Mouse (Mus musculus) kidney, adult 11 months (tissue): ENCODE measurements around the gene Snrpd2.
"Not testable (repeated sequence)": the region's sequence is repeated elsewhere in the genome, so short reads cannot be mapped to it uniquely, and the experiment has no call there.

Experiments
- DNase-seq: peaks from one replicate; pipeline ENCODE4 v3.0.0; 2022

Gene Snrpd2

GRCm38 (mm10) chr7:19151121-19151520, 1.6 kb downstream of the Snrpd2 start:
- not testable (repeated sequence) for DNase-seq

DNA sequence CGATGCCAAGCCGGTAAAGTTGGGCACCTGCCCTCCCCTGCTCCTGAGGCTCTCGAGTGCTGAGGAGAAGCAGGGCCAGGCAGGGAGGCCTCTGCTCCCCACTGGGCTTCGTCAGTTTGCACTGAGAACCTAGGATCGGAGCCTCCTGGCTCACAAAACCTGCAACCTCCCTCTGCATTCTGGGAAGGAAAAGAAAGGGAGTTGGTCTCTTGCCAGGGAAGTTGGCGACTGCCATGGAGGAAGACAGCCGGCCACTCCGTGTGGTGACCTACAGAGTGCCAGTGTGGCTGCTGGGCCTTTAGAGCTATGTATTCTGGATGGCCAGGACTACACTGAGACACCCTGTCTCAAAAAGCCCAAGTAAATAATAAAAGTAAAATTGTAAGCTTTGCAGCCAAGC, 5.3 kb downstream of the Snrpd2 start:
- DNase-seq, result no peak

- DNase-seq, result no peak
These were observed 6.4 kb downstream of the Snrpd2 start for GRCm38 (mm10) chr7:19155825-19156475.

GRCm38 (mm10) chr7:19157160-19157800, 7.8 kb downstream of the Snrpd2 start:
- DNase-seq, result peak; percentile 86

DNA sequence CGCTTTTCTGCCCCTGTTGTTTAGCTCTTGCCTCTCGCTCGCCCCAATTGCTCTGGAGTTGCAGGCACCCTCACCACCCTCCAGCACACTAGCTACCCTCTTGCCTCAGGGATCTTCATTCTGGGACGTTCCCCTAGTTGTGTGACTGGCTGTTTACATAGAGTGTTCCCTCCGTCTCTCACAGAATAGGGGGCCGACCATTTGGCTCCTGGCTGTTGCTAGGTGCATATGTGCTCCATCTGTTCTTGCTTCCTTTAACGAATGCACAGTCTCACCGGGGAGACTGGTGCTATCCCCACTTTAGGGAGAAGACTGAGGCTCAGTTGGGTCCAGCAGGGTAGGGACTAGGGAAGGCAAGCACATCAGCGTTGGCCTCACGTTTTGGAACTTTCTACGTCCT, 9.1 kb downstream of the Snrpd2 start:
- no peak for DNase-seq

- no peak for DNase-seq
These were observed 9.9 kb downstream of the Snrpd2 start for GRCm38 (mm10) chr7:19159411-19159810.

GRCm38 (mm10) chr7:19160115-19160514, 10.6 kb downstream of the Snrpd2 start:
- no peak for DNase-seq

DNA sequence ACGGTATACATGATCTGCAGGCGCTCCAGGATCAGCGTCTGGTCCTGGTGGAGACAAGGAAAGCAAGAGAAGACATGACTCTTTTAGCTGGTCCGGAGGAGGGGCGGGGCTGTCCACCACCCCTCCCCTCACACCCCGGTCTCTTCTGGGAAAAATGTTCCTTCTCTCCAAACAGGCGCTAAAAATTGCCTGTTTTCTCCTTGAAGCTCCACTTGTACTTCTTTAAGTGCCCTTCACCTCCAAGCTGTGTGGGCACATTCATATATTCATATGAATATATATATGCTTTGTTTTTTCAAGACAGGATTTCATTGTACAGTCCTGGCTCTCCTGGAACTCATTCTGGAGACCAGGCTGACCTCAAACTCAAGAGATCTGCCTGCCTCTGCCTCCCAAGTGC, 13.4 kb downstream of the Snrpd2 start:
- no peak for DNase-seq

GRCm38 (mm10) chr7:19163752-19164151, 14.2 kb downstream of the Snrpd2 start:
- DNase-seq, result no peak

- no peak for DNase-seq
These were observed 14.7 kb downstream of the Snrpd2 start for GRCm38 (mm10) chr7:19164189-19164588.

DNA sequence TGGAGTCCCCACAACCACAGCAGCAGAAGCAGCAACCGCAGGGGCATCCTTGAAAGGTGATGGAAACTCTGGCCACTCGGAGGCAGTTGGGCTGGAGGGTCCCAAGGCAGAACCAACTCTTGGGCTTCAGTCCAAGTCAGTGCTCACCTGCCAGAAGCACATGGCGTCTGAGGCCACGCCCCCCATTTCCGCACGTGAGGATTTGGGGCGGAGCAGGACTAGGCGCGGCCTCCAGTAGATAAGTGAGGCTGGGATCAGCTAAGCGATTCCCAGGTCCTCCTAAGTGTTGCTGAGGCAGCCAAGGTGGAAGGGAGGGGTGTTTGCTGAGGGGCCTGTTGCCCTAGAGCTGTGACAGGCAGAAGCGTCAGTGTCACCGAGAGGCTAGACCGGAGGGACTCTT, 15.5 kb downstream of the Snrpd2 start:
- DNase-seq, result no peak

DNA sequence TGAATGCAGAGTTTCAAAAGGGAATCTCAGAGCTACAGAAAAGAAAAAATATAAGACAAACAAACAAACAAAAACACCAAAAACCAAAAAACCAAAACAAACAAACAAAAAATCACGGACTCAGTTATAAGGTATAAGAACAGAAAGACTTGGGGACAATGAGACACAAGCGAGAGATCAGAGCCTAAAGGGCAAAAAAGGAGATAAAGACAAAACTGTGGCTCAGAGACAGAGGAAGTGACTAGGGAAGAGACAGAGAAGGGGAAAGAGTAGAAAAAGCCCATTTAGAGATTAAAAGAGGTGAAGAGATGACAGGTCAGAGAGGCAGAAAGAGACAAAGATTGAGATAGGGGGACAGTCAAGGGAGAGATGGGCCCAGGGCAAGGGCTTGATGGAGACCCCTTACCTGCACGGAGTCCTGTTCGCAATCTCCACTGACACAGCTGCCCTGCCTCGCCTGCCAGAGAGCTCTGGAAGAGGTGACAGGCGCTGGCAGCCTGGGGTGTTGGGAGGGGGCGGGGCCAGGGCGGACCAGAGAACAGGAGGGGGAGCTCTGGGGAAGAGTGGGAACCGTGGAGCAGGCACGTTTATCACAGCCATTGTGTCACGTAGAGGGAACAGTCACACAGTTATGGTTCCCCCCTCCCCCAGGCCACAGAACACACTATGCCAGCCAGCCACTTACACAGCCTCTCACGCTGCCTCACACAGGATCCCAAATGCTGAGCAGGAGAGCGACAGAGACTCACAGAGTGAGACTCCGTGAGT, 16.3 kb downstream of the Snrpd2 start, which contains the start of gene Gipr:
Gipr (minus strand) TSS at position 472 of the 768 bp plus-strand sequence.
- DNase-seq, result no peak

- DNase-seq, result no peak
These were observed 17.5 kb downstream of the Snrpd2 start for GRCm38 (mm10) chr7:19166990-19167389.

GRCm38 (mm10) chr7:19169506-19169905, 20.0 kb downstream of the Snrpd2 start:
- no peak for DNase-seq

GRCm38 (mm10) chr7:19170142-19170541, 20.6 kb downstream of the Snrpd2 start:
- no peak for DNase-seq

DNA sequence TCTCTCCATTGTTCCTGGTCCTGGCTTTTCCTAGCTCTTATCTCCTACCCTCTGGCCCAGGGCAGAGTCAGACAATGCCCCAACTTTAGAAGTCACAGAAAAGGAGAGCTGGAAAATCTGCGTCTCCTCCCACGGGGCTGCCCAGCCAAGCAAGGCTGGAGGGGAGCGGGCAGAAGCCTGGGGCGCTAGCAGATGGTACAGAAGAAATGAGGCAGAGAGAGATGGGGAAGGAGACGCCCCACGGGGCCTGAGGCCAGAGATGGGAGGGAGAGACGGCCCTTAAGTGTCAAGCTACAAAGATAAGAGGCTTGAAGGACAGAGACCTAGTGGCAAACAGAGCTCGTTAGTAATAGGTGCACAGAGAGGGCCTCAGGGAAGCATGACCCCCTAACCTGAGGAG, 22.3 kb downstream of the Snrpd2 start:
- no peak for DNase-seq

GRCm38 (mm10) chr7:19172874-19173273, 23.4 kb downstream of the Snrpd2 start:
- peak; percentile 49 for DNase-seq

- peak; percentile 31 for DNase-seq
These were observed 26.4 kb downstream of the Snrpd2 start, which contains the start of gene Eml2 for GRCm38 (mm10) chr7:19175708-19176515. Gene Eml2 (plus strand): TSS chr7:19176421.

GRCm38 (mm10) chr7:19176516-19176947, 27.0 kb downstream of the Snrpd2 start:
- no peak for DNase-seq

DNA sequence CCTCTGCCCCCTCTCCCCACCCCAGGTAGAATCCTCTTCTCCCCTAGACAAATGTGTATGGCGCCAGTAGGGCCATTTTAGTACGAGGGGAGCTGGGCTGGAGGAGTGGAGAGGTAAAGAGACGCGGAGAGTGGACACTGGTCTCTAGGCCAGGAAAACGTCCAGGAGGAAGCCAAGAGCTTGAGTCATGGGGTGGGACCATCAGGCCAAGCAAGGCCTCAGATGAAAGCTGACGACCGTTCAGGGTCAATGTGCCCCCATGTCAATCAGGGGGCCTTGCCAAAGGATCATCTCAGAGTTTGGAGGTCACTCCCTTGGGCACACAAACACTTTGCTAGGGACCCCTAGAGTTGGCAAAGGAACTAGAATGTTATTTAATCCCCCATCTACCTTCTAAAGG, 27.7 kb downstream of the Snrpd2 start:
- DNase-seq, result no peak

DNA sequence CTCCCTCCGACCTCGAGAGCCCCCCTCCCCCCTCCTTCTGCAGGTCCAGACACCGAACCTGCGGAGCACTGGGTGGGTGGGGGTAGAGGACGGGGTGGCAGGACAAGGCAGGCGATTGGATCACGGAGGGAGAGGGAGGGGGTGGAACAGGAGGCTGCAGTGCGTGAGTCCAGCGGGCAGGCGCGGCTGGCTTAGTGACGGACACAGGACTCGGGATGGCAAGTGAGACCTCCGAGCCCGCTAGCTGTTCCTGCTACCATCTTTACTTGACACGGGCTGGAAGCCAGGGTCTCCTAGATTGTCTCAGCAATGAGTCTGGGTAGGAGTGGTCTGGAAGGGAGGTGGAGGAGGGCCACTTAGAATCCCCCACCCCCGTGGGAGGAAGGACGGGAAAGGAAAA, 28.5 kb downstream of the Snrpd2 start:
- DNase-seq, result no peak

DNA sequence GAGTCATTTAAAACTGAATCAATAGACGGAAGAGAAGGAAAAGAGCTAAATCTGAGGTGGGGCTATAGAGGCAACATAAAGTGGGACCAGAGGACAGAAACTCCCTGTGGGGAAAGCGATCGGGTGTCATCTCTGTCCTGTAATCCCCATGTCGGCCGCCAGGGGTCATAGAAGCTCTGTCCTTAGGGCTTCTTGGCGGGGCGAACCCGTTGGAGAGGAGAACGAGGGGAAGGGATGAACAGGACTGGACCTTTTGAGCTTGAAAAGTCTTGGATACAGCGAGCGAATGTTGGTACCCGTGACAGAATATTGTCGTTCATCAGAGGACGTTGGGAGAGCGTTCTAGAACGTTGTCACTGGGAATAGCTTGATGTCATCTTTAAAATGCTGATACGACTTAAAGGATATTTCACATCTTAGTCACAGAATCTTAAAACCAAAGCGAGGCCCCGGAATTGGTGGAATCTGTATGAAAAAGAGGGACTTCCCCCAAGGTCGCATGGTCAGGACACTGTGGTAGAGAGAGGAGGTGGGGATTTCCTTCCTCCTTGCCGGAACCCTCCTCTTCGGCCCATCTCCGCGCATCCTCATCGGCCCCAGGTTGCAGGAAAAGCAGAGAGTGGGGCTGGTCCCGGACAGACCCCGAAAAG, 29.0 kb downstream of the Snrpd2 start:
- DNase-seq, result peak; percentile 42
